Mouse (Mus musculus) heart, postnatal 0 days (tissue): ENCODE data around the gene Usp21.

Source experiments
- CTCF ChIP-seq: IDR thresholded peaks from 2 replicates; pipeline ENCODE4 v1.5.1; 2016; ENCODE audit warnings: antibody characterized with exemption, control low read depth, low read depth
- EP300 ChIP-seq: IDR thresholded peaks from 2 replicates; pipeline ENCODE4 v1.6.1; 2016; ENCODE audit warnings: antibody characterized with exemption, low read depth

- TF ChIP-seq CTCF (no peak), EP300 (no peak)
Observed at GRCm38 (mm10) chr1:171279721-171280120, 8.1 kb downstream of the Usp21 start.
